Mouse (Mus musculus): ENCODE results near the gene 3110021N24Rik. TPM values are rescaled to one million over a fixed set of nuclear protein-coding genes. Genes with fewer than 3 reads are reported as not detected.
"Not testable (repeated sequence)": the region's sequence is repeated elsewhere in the genome, so short reads cannot be mapped to it uniquely, and the experiment has no call there.

The 3110021N24Rik gene
- polyA plus RNA-seq (2015; fragmentation: Nextera tagmentation; extraction: Ambion mirVana) = 0.79 and 1.00 TPM in 2 replicates

GRCm38 (mm10) chr4:108719349-108719748 lies at the start of gene 3110021N24Rik:
TSS of gene 3110021N24Rik (plus strand) at chr4:108719649.
- 0 out of 2 replicates have a peak, but pooled peaks cover 4% of the 10 kb centered on the region for H3K36me3 ChIP-seq (ENCODE audit: control insufficient read depth, insufficient read depth, low read length)
- no peaks in the 10 kb centered on the region for H3K4me1 ChIP-seq (ENCODE audit: control insufficient read depth, insufficient read depth, low read length)
- H3K27me3 ChIP-seq (ENCODE audit: control insufficient read depth, insufficient read depth, low read length) = no peaks in the 10 kb centered on the region
- no peak for ATAC-seq (ENCODE audit: insufficient read depth, low FRiP score)
- H3K4me2 ChIP-seq (ENCODE audit: low read depth, low read length) = no peak within 1 kb of the TSS
- H3K9me3 ChIP-seq (replicated peaks; ENCODE audit: control insufficient read depth, low read length) = no peaks in the 10 kb centered on the region
- H3K9ac ChIP-seq (ENCODE audit: low read length) = no peak within 1 kb of the TSS
- WGBS = 87% methylated on average over 5 of the region's 5 CpGs
- no peak within 1 kb of the TSS for H3K27ac ChIP-seq (ENCODE audit: low read length)
- no peak within 1 kb of the TSS for H3K4me3 ChIP-seq (replicated peaks; ENCODE audit: low read length)

- Histone ChIP-seq H3K27ac (ENCODE audit: low read length) (no peak overlapping the region), H3K4me3 (replicated peaks; ENCODE audit: low read length) (no peak overlapping the region), H3K9ac (ENCODE audit: low read length) (no peak overlapping the region), H3K4me2 (ENCODE audit: low read depth, low read length) (no peak overlapping the region), H3K4me1 (ENCODE audit: control insufficient read depth, insufficient read depth, low read length) (no peaks in the 10 kb centered on the region), H3K27me3 (ENCODE audit: control insufficient read depth, insufficient read depth, low read length) (no peaks in the 10 kb centered on the region), H3K9me3 (replicated peaks; ENCODE audit: control insufficient read depth, low read length) (no peaks in the 10 kb centered on the region), H3K36me3 (ENCODE audit: control insufficient read depth, insufficient read depth, low read length) (0 out of 2 replicates have a peak, but pooled peaks cover 7% of the 10 kb centered on the region)
- no peak for ATAC-seq (ENCODE audit: insufficient read depth, low FRiP score)
- 74% methylated on average over 3 of the region's 3 CpGs for WGBS
Observed at GRCm38 (mm10) chr4:108686156-108686555, 33.3 kb upstream of the 3110021N24Rik start.

DNA sequence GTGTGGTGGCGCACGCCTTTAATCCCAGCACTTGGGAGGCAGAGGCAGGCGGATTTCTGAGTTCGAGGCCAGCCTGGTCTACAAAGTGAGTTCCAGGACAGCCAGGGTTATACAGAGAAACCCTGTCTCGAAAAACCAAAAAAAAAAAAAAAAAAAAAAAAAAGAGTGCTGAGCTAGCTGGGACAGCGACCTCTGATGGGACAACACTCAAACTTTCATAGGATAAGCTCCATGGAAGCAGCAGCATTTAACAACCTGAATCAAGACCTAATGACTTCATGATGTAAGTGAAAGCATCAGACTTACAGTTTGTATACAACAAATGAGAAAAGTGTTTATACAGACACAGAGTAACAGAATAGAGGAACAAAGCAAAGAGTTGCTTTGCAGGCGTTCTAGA lies 32.4 kb upstream of the 3110021N24Rik start:
- ATAC-seq (ENCODE audit: insufficient read depth, low FRiP score); H3K9me3 ChIP-seq (replicated peaks; ENCODE audit: control insufficient read depth, low read length): not testable (repeated sequence)
- WGBS = 92% methylated on average over 6 of the region's 7 CpGs

DNA sequence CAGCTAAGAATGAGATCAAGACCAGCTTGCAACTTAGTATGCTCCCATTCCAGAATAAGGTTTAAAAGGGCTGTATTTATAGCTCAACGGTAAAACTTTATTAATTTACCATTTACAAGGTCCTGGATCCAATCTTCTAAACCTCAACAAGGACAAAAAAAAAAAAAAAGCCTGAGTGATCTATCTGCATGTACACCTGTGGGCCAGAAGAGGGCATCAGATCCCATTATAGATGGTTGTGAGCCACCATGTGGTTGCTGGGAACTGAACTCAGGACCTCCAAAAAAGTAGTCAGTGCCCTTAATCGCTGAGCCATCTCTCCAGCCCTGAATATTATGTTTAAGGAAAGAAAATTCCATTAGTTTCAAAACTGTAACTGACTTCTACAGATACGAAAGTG lies 29.0 kb upstream of the 3110021N24Rik start:
- Histone ChIP-seq H3K4me1 (ENCODE audit: control insufficient read depth, insufficient read depth, low read length) (no peaks in the 10 kb centered on the region), H3K4me2 (ENCODE audit: low read depth, low read length) (no peak overlapping the region), H3K9me3 (replicated peaks; ENCODE audit: control insufficient read depth, low read length) (no peaks in the 10 kb centered on the region), H3K27ac (ENCODE audit: low read length) (no peak overlapping the region), H3K36me3 (ENCODE audit: control insufficient read depth, insufficient read depth, low read length) (peaks cover 7% of the 10 kb centered on the region; the same call in 1 of the 2 replicates), H3K27me3 (ENCODE audit: control insufficient read depth, insufficient read depth, low read length) (no peaks in the 10 kb centered on the region), H3K4me3 (replicated peaks; ENCODE audit: low read length) (no peak overlapping the region), H3K9ac (ENCODE audit: low read length) (no peak overlapping the region)
- ATAC-seq (ENCODE audit: insufficient read depth, low FRiP score) = no peak
- WGBS = 93% methylated on average over 3 of the region's 3 CpGs

More for the DNA sequence above, 32.4 kb upstream of the 3110021N24Rik start:
- H3K4me1 ChIP-seq (ENCODE audit: control insufficient read depth, insufficient read depth, low read length); H3K9ac ChIP-seq (ENCODE audit: low read length); H3K27ac ChIP-seq (ENCODE audit: low read length); H3K4me3 ChIP-seq (replicated peaks; ENCODE audit: low read length); H3K27me3 ChIP-seq (ENCODE audit: control insufficient read depth, insufficient read depth, low read length); H3K36me3 ChIP-seq (ENCODE audit: control insufficient read depth, insufficient read depth, low read length); H3K4me2 ChIP-seq (ENCODE audit: low read depth, low read length): not testable (repeated sequence)

DNA sequence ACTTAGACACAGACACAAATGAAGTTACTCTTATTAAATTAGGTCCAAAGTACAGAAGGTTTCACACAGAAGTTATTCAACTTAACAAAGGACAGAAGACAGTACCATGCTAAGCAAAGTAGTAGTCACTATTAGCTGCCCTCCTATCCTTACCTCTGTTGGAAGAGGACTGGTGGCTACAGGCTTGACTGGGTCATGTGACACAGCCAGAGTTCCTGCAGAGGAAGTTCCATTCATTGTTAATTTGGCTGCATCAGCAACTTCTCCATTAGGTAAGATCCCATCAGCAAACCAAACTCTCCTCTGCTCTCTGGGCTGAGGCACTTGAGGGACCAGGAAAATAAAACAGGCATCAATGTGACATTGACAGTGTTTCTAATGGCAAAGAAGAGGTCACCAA lies 28.0 kb upstream of the 3110021N24Rik start:
- Histone ChIP-seq H3K27me3 (ENCODE audit: control insufficient read depth, insufficient read depth, low read length) (no peaks in the 10 kb centered on the region), H3K4me3 (replicated peaks; ENCODE audit: low read length) (no peak overlapping the region), H3K9ac (ENCODE audit: low read length) (no peak overlapping the region), H3K36me3 (ENCODE audit: control insufficient read depth, insufficient read depth, low read length) (peaks cover 7% of the 10 kb centered on the region; the same call in 1 of the 2 replicates), H3K9me3 (replicated peaks; ENCODE audit: control insufficient read depth, low read length) (no peaks in the 10 kb centered on the region), H3K4me1 (ENCODE audit: control insufficient read depth, insufficient read depth, low read length) (no peaks in the 10 kb centered on the region), H3K4me2 (ENCODE audit: low read depth, low read length) (no peak overlapping the region), H3K27ac (ENCODE audit: low read length) (no peak overlapping the region)
- no peak for ATAC-seq (ENCODE audit: insufficient read depth, low FRiP score)

DNA sequence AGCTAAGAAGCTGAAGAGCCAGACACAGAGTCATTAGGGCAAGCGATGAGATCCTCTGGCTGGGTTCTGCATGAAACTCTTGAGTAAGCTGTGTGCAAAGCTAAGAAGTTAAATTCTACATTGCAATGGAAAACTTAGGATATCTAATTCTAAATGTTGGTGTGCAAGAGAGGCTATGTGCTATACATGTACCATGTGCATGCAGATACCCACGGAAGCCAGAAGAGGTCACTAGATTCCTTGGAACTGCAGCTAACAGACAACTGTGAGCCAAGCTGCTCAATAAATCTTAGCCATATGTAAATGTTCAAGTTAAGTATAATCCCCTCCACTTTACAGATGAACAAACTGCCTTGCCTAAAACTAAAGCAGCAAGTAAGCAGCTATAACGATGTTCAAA lies 22.5 kb upstream of the 3110021N24Rik start:
- no peak overlapping the region for H3K9ac ChIP-seq (ENCODE audit: low read length)
- H3K27me3 ChIP-seq (ENCODE audit: control insufficient read depth, insufficient read depth, low read length) = no peaks in the 10 kb centered on the region
- ATAC-seq (ENCODE audit: insufficient read depth, low FRiP score) = peak; percentile 73
- WGBS = 55% methylated on average over 3 of the region's 3 CpGs
- H3K9me3 ChIP-seq (replicated peaks; ENCODE audit: control insufficient read depth, low read length) = no peaks in the 10 kb centered on the region
- no peaks in the 10 kb centered on the region for H3K36me3 ChIP-seq (ENCODE audit: control insufficient read depth, insufficient read depth, low read length)
- no peak overlapping the region for H3K27ac ChIP-seq (ENCODE audit: low read length)
- H3K4me1 ChIP-seq (ENCODE audit: control insufficient read depth, insufficient read depth, low read length) = no peaks in the 10 kb centered on the region
- no peak overlapping the region for H3K4me3 ChIP-seq (replicated peaks; ENCODE audit: low read length)
- H3K4me2 ChIP-seq (ENCODE audit: low read depth, low read length) = no peak overlapping the region

GRCm38 (mm10) chr4:108708209-108708608 lies 11.2 kb upstream of the 3110021N24Rik start:
- H3K4me2 ChIP-seq (ENCODE audit: low read depth, low read length) = no peak overlapping the region
- no peak overlapping the region for H3K27ac ChIP-seq (ENCODE audit: low read length)
- no peaks in the 10 kb centered on the region for H3K36me3 ChIP-seq (ENCODE audit: control insufficient read depth, insufficient read depth, low read length)
- H3K9me3 ChIP-seq (replicated peaks; ENCODE audit: control insufficient read depth, low read length) = no peaks in the 10 kb centered on the region
- ATAC-seq (ENCODE audit: insufficient read depth, low FRiP score) = no peak
- no peaks in the 10 kb centered on the region for H3K4me1 ChIP-seq (ENCODE audit: control insufficient read depth, insufficient read depth, low read length)
- no peak overlapping the region for H3K4me3 ChIP-seq (replicated peaks; ENCODE audit: low read length)
- H3K27me3 ChIP-seq (ENCODE audit: control insufficient read depth, insufficient read depth, low read length) = no peaks in the 10 kb centered on the region
- no peak overlapping the region for H3K9ac ChIP-seq (ENCODE audit: low read length)
- 54% methylated on average over 5 of the region's 5 CpGs for WGBS

DNA sequence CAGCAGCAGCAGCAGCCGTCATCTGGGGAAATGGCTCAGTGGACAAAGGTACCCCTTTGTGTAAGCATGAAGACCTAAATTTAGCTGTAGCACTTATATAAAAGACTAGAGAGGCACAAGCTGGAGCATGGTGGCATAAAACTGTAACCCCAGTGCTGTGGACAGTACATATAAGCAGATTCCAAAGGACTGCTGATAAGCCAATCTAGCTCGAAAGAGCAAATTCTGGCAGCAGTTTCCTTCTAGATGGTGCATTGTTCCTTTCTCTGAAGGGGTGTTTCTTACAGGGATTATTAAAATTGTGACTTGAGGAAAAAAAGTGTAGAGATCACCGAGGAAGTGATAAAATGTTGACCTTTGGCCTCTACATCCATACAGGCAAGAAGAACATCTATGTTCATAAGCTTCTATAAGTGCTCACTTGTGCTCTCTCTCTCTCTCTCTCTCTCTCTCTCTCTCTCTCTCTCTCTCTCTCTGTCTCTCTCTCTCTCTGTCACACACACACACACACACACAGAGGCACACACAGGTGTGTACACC lies 1.9 kb downstream of the 3110021N24Rik start:
- Histone ChIP-seq H3K9me3 (replicated peaks; ENCODE audit: control insufficient read depth, low read length) (no peaks in the 10 kb centered on the region), H3K4me3 (replicated peaks; ENCODE audit: low read length) (no peak overlapping the region), H3K4me1 (ENCODE audit: control insufficient read depth, insufficient read depth, low read length) (no peaks in the 10 kb centered on the region), H3K27me3 (ENCODE audit: control insufficient read depth, insufficient read depth, low read length) (no peaks in the 10 kb centered on the region), H3K4me2 (ENCODE audit: low read depth, low read length) (no peak overlapping the region), H3K27ac (ENCODE audit: low read length) (no peak overlapping the region), H3K36me3 (ENCODE audit: control insufficient read depth, insufficient read depth, low read length) (0 out of 2 replicates have a peak, but pooled peaks cover 4% of the 10 kb centered on the region), H3K9ac (ENCODE audit: low read length) (no peak overlapping the region)
- 66% methylated on average over 3 of the region's 3 CpGs for WGBS
- no peak for ATAC-seq (ENCODE audit: insufficient read depth, low FRiP score)

DNA sequence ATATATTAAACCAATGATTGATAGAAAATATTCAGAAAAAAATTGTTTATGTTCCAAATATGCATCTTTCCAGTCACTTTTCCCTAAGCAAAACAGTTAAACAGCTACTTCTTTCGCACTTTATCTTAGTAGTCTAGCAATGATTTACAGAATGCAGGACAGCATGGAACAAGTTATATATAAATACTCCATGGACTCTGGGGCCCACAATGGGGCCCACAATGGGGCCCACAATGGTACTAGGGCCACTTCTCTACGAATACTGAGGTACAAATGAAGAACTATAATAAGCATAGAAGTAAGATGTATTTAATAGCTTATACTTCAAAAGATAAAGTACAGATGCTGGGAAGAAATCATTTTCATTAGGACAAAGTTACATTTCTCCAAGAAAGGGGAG lies 4.7 kb downstream of the 3110021N24Rik start:
- Histone ChIP-seq H3K9me3 (replicated peaks; ENCODE audit: control insufficient read depth, low read length) (no peaks in the 10 kb centered on the region), H3K36me3 (ENCODE audit: control insufficient read depth, insufficient read depth, low read length) (peaks cover 6% of the 10 kb centered on the region; the same call in 1 of the 2 replicates), H3K27ac (ENCODE audit: low read length) (no peak overlapping the region), H3K4me3 (replicated peaks; ENCODE audit: low read length) (no peak overlapping the region), H3K4me2 (ENCODE audit: low read depth, low read length) (no peak overlapping the region), H3K4me1 (ENCODE audit: control insufficient read depth, insufficient read depth, low read length) (no peaks in the 10 kb centered on the region), H3K27me3 (ENCODE audit: control insufficient read depth, insufficient read depth, low read length) (no peaks in the 10 kb centered on the region), H3K9ac (ENCODE audit: low read length) (no peak overlapping the region)
- 78% methylated on average over 2 of the region's 2 CpGs for WGBS
- no peak for ATAC-seq (ENCODE audit: insufficient read depth, low FRiP score)

Data from stomach, embryonic 16.5 days (tissue).